Mouse (Mus musculus) megakaryocyte, adult 5-6 weeks (primary cell): ENCODE data around the gene Bcar3. TPM values are rescaled to one million over a fixed set of nuclear protein-coding genes. Genes with fewer than 3 reads are reported as not detected.

Source experiments
- ATAC-seq: 2 replicates; pipeline ENCODE4 v1.8.0; 2016; ENCODE audit warnings: mild to moderate bottlenecking, inconsistent platforms; ENCODE audit not compliant: poor library complexity, severe bottlenecking
- total RNA-seq, 2 experiments: library from RNA; stranded (forward) in 1 of 2; stranded (reverse) in 1 of 2; fragments of 153-499, 151-499 nt in 1 of 2; fragments of 221-1000, 200-1000 nt in 1 of 2; gene quantifications; 2 replicates each; pipeline versions ENCODE4 v1.2.3 to v1.2.4; 2015 to 2017

The Bcar3 gene
- total RNA-seq, 2 experiments from 2014 or later, result 1.2 TPM

GRCm38 (mm10) chr3:122413729-122414561 lies 120.0 kb downstream of the Bcar3 start:
- ATAC-seq, result no peak

DNA sequence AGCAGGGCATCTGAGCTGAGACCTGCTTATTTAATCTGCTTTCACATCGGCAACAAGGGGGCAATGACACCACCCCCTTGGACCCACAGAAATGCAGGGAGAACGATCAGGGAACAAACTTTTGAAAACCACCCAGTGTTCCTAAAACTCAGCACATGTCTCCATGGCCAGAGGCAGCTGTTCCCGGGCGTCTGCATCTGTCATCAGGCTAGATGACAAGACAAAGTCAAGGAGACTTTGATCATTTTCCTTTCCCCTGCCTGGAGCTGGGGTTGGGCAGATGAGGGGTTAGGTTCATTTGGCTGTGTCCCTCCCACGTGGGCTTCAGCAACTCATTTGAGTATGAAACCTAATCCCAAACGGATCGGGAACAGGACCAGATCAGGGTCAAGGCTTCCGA lies 120.9 kb downstream of the Bcar3 start:
- ATAC-seq, result no peak

DNA sequence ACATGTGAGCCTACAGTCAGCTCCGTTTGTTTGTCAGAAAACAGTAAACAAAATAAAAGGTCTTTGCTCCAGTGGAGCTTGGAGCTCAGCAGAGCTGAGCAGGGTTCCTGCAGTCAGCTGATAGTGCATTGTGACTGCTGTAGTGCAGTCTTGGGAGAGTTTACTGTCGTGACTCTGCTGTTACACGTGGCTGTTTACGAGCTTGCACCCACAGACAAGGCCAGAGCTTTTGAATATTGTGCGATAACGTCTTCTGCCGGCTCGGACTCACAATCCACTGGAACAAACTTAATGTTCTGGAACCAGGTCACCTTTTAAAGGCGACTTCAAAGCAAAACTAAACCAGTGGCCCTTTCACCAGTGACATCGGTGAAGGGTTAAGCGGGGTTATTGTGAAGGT lies 123.5 kb downstream of the Bcar3 start:
- ATAC-seq, result no peak

- ATAC-seq, result no peak
Measured at GRCm38 (mm10) chr3:122418564-122419274, 124.8 kb downstream of the Bcar3 start.

- peak; percentile 82 for ATAC-seq
Measured at GRCm38 (mm10) chr3:122419610-122420409, 125.9 kb downstream of the Bcar3 start.

- peak; percentile 14 for ATAC-seq
Measured at GRCm38 (mm10) chr3:122420410-122420774, 126.5 kb downstream of the Bcar3 start.

DNA sequence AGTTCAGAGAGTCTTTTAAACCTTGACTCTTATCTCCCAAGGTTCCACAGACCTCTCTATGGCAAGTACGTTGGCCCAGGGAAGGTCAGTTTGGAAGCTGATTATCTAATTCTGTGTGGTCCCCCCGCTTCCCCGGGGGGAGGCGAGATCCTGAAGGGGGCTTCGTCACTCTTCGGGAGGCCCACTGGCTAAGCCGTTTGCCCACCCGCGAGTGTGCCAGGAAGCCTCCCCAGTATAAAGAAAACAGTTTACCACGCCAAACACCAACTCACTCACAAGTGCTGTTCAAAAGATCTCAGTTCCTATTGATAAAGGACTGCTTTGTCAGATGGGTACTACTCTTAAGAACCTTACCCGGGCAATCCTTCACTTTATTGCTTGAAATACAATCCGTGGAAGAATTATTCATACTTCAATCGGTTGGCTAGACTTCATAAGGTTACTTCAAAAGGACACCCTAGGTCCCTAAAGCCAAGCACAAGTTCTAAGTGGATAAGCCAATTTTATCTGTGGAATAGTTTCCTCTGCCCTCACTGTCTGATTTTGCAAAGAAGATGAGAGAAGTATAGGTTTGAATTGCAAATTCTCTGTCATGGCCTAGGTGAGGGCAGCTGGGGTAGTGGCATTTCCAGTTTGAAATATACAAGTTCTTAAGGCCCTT lies 127.2 kb downstream of the Bcar3 start:
- no peak for ATAC-seq

DNA sequence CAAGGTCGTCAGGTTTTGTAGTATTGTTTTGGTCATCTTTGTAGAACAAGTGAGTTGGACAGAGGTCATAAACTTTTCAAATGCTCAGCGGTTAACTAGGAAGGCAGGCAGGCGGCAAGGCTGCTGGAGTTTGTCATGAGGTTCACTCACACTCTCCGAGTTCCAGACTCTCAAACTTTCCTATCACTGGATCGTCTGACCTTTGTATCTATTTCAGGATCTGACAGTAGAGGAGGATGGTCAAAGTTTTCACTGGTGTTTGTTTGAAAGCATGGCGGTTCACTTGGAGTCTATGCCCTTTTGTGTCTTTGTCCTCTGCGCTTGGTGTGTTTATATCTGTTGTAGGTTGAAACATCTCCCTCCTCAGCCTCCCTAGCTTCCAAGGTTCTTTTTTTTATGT lies 127.9 kb downstream of the Bcar3 start:
- ATAC-seq, result no peak

- ATAC-seq, result no peak
Measured at GRCm38 (mm10) chr3:122422276-122422675, 128.3 kb downstream of the Bcar3 start.

GRCm38 (mm10) chr3:122423643-122424042 lies 129.7 kb downstream of the Bcar3 start:
- no peak for ATAC-seq

- ATAC-seq, result no peak
Measured at GRCm38 (mm10) chr3:122428325-122428821, 134.4 kb downstream of the Bcar3 start.

GRCm38 (mm10) chr3:122430780-122431497 lies 137.0 kb downstream of the Bcar3 start:
- ATAC-seq, result no peak

DNA sequence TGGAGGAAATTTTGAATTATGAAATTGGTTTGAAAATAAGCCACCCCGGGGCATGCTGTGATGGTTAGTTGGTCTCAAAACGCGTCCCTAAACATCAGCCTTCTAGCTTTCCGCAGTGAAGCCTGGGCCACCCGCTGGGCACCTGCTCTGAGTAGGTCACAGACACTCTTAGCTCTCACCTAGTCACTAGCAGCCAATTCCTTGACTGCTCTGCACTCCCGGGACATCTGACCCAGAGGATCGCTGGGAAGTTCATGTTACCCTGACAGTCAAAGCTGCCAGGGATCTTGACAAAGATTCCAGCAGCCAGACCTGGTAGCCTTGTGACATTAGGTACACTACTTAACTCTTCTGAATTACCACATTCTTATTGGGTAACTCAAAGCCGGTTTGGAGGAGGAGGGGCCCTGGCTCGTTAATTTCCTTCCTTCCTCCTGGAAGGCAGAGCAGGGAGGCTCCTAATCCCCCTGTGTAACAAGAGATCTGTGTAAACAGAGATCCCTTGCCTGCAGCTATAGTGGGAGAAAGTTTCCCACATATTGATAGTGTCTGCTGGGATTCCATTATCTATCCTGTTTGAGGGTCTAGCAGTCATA lies 139.0 kb downstream of the Bcar3 start:
- ATAC-seq, result peak; percentile 79

GRCm38 (mm10) chr3:122433975-122434626 lies 140.2 kb downstream of the Bcar3 start:
- ATAC-seq, result no peak

DNA sequence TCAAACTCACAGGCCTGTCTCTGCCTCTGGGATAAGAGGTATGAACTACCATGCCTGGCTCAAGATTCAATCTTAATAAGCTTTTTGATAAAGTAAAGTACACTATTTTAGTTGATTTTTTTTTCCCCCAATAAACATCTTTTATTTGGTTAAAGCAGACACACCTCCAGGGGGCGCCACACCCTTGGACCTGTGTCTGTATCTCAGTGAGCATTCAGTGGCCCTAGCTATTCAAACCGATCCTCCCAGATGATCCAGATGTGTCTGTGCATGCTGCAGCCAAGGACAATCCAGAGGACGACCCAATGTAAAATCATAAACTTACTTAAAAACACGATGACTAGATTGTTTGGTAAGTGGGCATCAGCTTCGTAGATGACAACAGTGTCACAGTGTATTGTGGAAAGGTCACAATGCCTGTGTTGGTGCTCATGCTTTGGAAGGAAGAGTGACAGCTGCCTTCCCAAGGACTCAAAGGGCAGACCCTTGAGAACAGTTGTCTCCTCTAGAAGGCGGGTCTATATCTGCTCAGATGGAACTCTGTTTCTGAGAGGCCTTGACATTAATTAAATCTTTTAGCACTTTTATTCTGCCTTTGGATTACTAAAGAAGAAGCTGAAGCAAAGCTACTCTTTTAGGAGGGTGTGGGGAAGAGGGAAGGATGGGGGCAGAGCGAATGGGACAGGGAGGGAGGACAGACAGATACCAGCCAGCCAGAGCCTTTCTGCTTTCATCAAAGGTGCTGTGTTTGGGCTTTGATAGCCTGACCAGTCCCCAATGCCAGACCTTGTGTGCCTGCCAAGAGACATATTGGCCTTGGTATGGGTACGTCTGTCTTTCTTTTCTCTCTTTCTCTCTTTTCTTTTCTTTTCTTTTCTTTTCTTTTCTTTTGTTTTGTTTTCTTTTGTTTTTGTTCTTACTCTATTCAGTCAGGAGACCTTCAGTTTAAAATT lies 141.3 kb downstream of the Bcar3 start:
- ATAC-seq, result no peak

DNA sequence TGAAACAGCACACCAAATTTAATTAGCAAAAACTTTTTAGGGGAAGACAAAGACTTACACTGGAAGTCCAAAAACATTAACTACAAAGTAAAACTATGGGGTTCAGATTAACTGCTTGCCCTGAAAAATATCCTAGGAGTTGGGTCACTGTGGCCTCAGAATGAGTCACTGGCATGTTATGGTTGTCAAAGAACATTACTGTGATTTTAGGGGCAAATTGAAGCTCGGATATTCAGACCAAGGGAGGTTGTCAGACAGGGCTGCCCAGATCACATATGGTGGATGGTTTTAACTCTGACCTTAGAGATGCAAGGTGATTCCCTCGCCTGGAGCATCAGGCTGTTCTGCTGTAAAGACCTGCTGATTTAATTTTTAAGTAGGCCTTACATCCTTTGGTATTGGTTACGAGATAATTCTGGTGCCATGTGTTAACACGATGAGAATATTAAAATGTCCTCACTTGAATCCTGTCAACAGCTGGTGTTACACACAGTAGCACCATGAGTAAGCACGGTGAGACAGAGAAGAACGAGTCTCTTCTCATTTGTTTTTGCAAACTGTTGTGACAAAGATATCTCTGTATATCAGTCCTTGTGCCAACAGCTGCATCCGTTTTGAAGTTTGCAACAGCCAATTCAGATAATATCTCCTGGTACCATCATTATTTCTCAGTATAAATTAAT lies 144.3 kb downstream of the Bcar3 start:
- no peak for ATAC-seq

DNA sequence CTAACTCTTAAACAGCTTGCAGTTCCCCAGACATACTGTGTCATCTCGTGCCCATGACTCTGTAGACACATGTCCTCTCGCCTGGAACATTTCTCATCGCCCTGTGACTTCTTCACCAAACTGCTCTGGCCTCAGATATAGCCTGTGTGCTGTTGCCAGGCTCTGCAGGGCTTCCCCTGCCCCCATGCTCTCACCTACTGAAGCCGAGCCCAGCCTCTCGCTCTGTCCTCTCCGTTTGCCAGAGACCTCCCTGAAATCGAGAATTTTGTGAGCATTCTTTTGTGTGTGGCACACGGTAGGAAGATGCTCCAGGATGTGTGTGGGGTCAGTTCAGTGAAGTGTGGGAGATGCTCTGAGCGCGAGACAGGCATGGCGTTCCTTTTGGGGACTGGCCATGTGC lies 151.8 kb downstream of the Bcar3 start:
- no peak for ATAC-seq
